ENCODE assay signal across 11 mouse cellular contexts in the genomic region with DNA sequence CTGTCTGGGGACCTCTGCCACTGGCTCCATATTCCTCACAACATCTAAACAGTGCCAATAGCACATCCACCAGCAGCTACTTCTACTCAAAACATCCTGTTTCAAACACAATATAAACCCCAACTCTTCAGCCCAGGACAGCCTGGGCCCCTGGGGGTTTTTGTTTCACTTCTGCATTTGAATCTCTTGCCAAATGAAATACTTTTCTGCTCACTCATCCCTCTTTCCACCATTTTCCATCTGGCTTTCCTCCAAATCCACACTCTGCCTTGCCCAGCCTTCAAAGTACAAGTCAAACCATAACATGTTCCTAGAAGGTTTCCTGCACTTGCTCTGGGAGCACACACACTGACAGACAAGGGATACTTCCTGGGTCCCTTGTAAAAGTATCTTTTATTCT. TPM values are rescaled to one million over a fixed set of nuclear protein-coding genes. Genes with fewer than 3 reads are reported as not detected.
DNase-seq lines count a peak whose midpoint lies in the region; ATAC-seq lines count a peak whose summit lies in the region.
"Had no signal": no experiment of that assay in that cellular context is flagged by ENCODE, and none has a peak within 500 bp of the region (broad histone marks: within the 10 kb centered on the region; RNA-seq: fewer than 3 reads in every experiment).

No protein-coding gene starts in this region.

- no peak overlapping the region for H3K4me2 ChIP-seq in lung, embryonic 16.5 days (ENCODE audit: low read depth, low read length)
- H3K4me2 ChIP-seq: embryonic facial prominence, embryonic 12.5 days had no signal

- peak; percentile 92 for ATAC-seq in lung, embryonic 16.5 days (ENCODE audit: low read depth)

- H3K9ac ChIP-seq in lung, embryonic 16.5 days (ENCODE audit: low read length), result no peak overlapping the region
- H3K9ac ChIP-seq: embryonic facial prominence, embryonic 12.5 days had no signal

- no peaks in the 10 kb centered on the region for H3K9me3 ChIP-seq in lung, embryonic 16.5 days (ENCODE audit: control insufficient read depth, low read length)
- H3K9me3 ChIP-seq: embryonic facial prominence, embryonic 12.5 days had no signal

- peak overlapping the region; percentile 51 for H3K27ac ChIP-seq in lung, embryonic 16.5 days (ENCODE audit: low read length)
- H3K27ac ChIP-seq: embryonic facial prominence, embryonic 12.5 days had no signal

- 0 out of 2 replicates have a peak, but pooled peaks cover 2% of the 10 kb centered on the region for H3K4me1 ChIP-seq in lung, embryonic 16.5 days (replicated peaks; ENCODE audit: control insufficient read depth, insufficient read depth, low read length)
- H3K4me1 ChIP-seq: embryonic facial prominence, embryonic 12.5 days had no signal

- H3K4me3 ChIP-seq in lung, embryonic 16.5 days (ENCODE audit: low read length), result no peak overlapping the region
- H3K4me3 ChIP-seq: embryonic facial prominence, embryonic 12.5 days had no signal

- DNase-seq in adrenal gland, postnatal 14 days, result peak; percentile 17
- DNase-seq in adrenal gland, adult 2 months, result no peak
- no peak for DNase-seq in lung, postnatal 14 days
- DNase-seq in lung, postnatal 36 days, result peak; percentile 48
- no peak for DNase-seq in right cerebral cortex, postnatal 14 days
- DNase-seq in kidney, postnatal 10 days, result no peak
- no peak for DNase-seq in right cerebral cortex, postnatal 10 days (ENCODE audit: low spot score in 2 of 2)
- DNase-seq: adrenal gland, postnatal 25 days; kidney, adult 11 months had no signal

- no peaks in the 10 kb centered on the region for H3K27me3 ChIP-seq in lung, embryonic 16.5 days (ENCODE audit: control insufficient read depth, insufficient read depth, low read depth, low read length)
- H3K27me3 ChIP-seq: embryonic facial prominence, embryonic 12.5 days had no signal

- no peaks in the 10 kb centered on the region for H3K36me3 ChIP-seq in lung, embryonic 16.5 days (ENCODE audit: control insufficient read depth, insufficient read depth, low read length)
- H3K36me3 ChIP-seq: embryonic facial prominence, embryonic 12.5 days had no signal

RNA-seq across cellular contexts. Expression of gene Cacybp, which starts 21.2 kb away (rescaled TPM):
- 75.7 and 82.4 TPM in 2 replicates for total RNA-seq in adrenal gland, postnatal 14 days (2021)
- 100 to 1,000 TPM; 100 to 136 TPM for total RNA-seq in adrenal gland, adult 2 months (2021)
- polyA plus RNA-seq in adrenal gland, adult 2 months (2012; rRNA removed), result 13.5 and 15.1 TPM in 2 replicates
- polyA plus RNA-seq in lung, embryonic 16.5 days (2015; fragmentation: Nextera tagmentation; extraction: Ambion mirVana), result 171 and 193 TPM in 2 replicates

RNA-seq across cellular contexts. Expression of gene Mrps14, which starts 38.9 kb away (rescaled TPM):
- total RNA-seq in adrenal gland, postnatal 14 days (2021), result 96.4 and 112 TPM in 2 replicates
- 100 to 1,000 TPM in 1 of 2 experiments, 10 to 100 TPM in 1; 58.0 to 106 TPM for total RNA-seq in adrenal gland, adult 2 months (2021)
- polyA plus RNA-seq in adrenal gland, adult 2 months (2012; rRNA removed), result 14.2 and 14.8 TPM in 2 replicates
- 261 and 272 TPM in 2 replicates for polyA plus RNA-seq in lung, embryonic 16.5 days (2015; fragmentation: Nextera tagmentation; extraction: Ambion mirVana)

Comparison
In these comparisons a context has a peak if more than half of its experiments do, and no peak if none do; other contexts are left out.
1. DNase-seq: peak in adrenal gland, postnatal 14 days (single experiment) and lung, postnatal 36 days (single experiment); none in adrenal gland, adult 2 months (single experiment), lung, postnatal 14 days (single experiment), right cerebral cortex, postnatal 14 days (single experiment), kidney, postnatal 10 days (single experiment) and right cerebral cortex, postnatal 10 days (0 of 2).